Mouse (Mus musculus) lung, embryonic 15.5 days (tissue): ENCODE data around the gene Cmpk2. TPM values are rescaled to one million over a fixed set of nuclear protein-coding genes. Genes with fewer than 3 reads are reported as not detected.
"Not testable (repeated sequence)": the region's sequence is repeated elsewhere in the genome, so short reads cannot be mapped to it uniquely, and the experiment has no call there.

Experiments
- ATAC-seq: fragments of 200-750 bp; cut with Nextera tagmentation; 2 replicates; pipeline ENCODE4 v1.8.0; 2017; ENCODE audit warnings: moderate number of reproducible peaks, borderline replicate concordance; ENCODE audit not compliant: low FRiP score, low TSS enrichment; ENCODE audit errors: extremely low read depth
- H3K27ac ChIP-seq: fragments of 300-500 bp; sonication (generic); 2 replicates; pipeline ENCODE4 v1.5.1; 2015; ENCODE audit warnings: moderate library complexity, mild to moderate bottlenecking, inconsistent platforms
- H3K27me3 ChIP-seq: fragments of 300-500 bp; sonication (generic); 2 replicates; pipeline ENCODE4 v1.6.1; 2015; ENCODE audit warnings: inconsistent platforms
- H3K36me3 ChIP-seq: fragments of 300-500 bp; sonication (generic); 2 replicates; pipeline ENCODE4 v1.6.1; 2015; ENCODE audit warnings: inconsistent platforms
- H3K4me1 ChIP-seq: fragments of 300-500 bp; sonication (generic); 2 replicates; pipeline ENCODE4 v1.6.1; 2015; ENCODE audit warnings: inconsistent platforms
- H3K4me2 ChIP-seq: fragments of 300-500 bp; sonication (generic); 2 replicates; pipeline ENCODE4 v1.6.1; 2015; ENCODE audit warnings: inconsistent platforms, mild to moderate bottlenecking, moderate library complexity
- H3K4me3 ChIP-seq: fragments of 300-500 bp; sonication (generic); 2 replicates; pipeline ENCODE4 v1.5.1; 2015; ENCODE audit warnings: mild to moderate bottlenecking, inconsistent platforms
- H3K9ac ChIP-seq: fragments of 300-500 bp; sonication (generic); 2 replicates; pipeline ENCODE4 v1.6.1; 2015; ENCODE audit warnings: inconsistent platforms
- H3K9me3 ChIP-seq: fragments of 300-500 bp; sonication (generic); 2 replicates; pipeline ENCODE4 v1.6.1; 2016; ENCODE audit warnings: inconsistent platforms
- WGBS: fragments of 180-500 bp; shearing (Covaris S2); methylation state at CpG from one replicate; pipeline ENCODE4 v1.1.7; 2015; 5-methylcytosine and 5-hydroxymethylcytosine counted together
- polyA plus RNA-seq: library from polyadenylated mRNA; unstranded; fragments of >200 nt; fragmentation: Nextera tagmentation; extraction: Ambion mirVana; gene quantifications from 2 replicates; pipeline ENCODE4 v1.2.1, GENCODE M21; 2015

The Cmpk2 gene
- polyA plus RNA-seq, result 7.7 and 7.8 TPM in 2 replicates

DNA sequence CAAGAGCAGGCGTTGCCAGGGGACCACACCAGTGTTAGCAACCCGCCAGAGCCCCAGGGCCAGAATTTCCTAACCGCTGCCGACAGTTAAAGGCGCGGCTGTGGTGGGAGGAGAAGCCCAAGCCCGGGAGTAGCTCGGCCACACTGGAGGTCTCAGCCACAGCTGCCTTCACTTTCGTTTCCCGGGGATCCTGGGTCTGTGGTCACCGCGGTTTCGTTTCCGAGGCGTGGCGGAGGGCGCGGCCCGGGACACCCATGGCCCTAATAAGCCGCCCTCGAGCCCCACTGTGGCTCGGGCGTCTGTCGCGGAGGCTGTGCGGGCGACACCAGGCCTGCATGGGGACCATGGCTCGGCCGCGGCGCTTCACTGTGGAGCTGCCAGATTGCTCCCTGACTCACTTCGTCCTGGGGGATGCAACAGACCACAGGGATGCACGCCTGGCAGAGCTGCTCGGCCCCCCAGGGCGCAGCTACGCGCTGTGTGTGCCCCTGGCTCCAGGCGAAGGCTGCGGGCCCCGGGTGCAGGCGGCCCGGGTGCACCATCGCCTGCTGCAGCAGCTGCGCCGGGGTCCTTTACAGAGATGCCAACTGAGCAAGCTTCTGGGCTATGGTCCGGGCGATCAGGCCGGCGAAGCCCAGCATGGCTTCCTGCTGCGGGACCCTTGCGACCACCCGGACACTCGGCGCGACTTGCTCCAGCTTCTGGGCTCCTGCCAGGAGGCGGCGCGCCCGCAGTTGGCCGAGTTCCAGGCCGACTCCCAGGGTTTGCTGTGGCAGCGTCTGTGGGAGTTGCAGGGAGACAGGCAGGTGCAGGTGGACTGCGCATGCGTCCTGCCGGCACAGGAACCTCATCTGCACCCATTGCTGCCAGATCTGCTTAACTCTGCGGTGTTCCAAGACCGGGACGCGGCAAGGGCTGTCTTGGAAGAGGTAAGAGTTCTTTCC, at the start of gene Cmpk2:
Gene Cmpk2, plus strand, starts transcription at position 107 of the 944 bp plus-strand sequence.
- H3K4me3 ChIP-seq, result peak within 1 kb of the TSS; percentile 75
- H3K4me2 ChIP-seq, result peak within 1 kb of the TSS; percentile 87
- no peaks in the 10 kb centered on the region for H3K9me3 ChIP-seq
- under 1% methylated on average over 69 of the region's 69 CpGs for WGBS
- ATAC-seq, result peak; percentile 81
- peak within 1 kb of the TSS; percentile 63 for H3K9ac ChIP-seq
- H3K27me3 ChIP-seq, result no peaks in the 10 kb centered on the region
- no peaks in the 10 kb centered on the region for H3K36me3 ChIP-seq
- H3K4me1 ChIP-seq, result peaks cover 11% of the 10 kb centered on the region
- H3K27ac ChIP-seq, result peak within 1 kb of the TSS; percentile 89

- Histone ChIP-seq H3K4me1 (no peaks in the 10 kb centered on the region), H3K4me3 (no peak overlapping the region), H3K9ac (no peak overlapping the region), H3K27me3 (no peaks in the 10 kb centered on the region), H3K27ac (no peak overlapping the region), H3K4me2 (no peak overlapping the region), H3K36me3 (no peaks in the 10 kb centered on the region), H3K9me3 (no peaks in the 10 kb centered on the region)
- 67% methylated on average over 2 of the region's 2 CpGs for WGBS
- ATAC-seq, result no peak
Measured at GRCm38 (mm10) chr12:26424841-26425240, 44.2 kb upstream of the Cmpk2 start.

DNA sequence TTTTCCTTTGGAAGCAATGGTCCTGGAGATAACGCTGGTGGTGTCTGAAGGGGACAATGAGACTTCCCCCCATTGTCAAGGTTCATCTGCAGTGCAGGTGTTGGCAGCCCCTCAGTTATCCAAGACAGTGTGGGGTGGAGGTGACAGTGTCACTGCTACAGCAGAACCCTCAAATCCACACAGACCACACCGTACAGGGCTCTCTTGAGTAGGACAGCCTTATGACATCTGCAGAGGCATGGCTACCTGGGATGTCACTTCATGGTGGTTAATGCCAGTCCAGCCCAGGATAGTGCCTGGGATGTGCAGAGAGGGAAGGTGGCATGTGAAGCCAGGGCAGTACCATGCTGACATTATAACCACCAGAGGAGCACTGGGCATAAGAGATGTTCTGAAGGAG, 40.2 kb upstream of the Cmpk2 start:
- not testable (repeated sequence) for H3K9me3 ChIP-seq, H3K36me3 ChIP-seq, H3K4me2 ChIP-seq, ATAC-seq, H3K27ac ChIP-seq, H3K9ac ChIP-seq, H3K27me3 ChIP-seq, H3K4me3 ChIP-seq, H3K4me1 ChIP-seq
- 80% methylated on average over 2 of the region's 2 CpGs for WGBS

DNA sequence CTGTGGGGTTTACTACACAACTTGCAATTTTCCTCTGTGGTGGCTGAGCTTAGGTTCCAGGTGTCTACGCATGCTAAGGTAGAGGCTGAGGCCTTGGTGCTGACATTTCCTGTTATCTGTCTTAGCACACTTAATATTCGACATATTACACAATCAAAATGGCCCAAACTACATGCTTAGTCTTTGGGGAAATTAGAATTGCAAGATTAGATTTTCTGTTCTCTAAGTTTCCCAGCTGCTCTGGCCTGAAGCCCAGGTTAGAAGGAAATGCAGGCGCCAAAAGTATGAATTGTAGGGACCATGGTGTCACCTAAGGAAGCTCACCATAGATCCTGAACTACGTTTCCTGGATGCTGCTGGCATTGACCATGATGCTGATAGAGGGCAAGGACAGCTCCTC, 32.7 kb upstream of the Cmpk2 start:
- H3K4me1 ChIP-seq, result peaks cover 16% of the 10 kb centered on the region; the same call in 1 of the 2 replicates
- WGBS, result 63% methylated on average over 4 of the region's 4 CpGs
- no peak overlapping the region for H3K4me3 ChIP-seq
- H3K36me3 ChIP-seq, result no peaks in the 10 kb centered on the region
- no peak for ATAC-seq
- no peak overlapping the region for H3K27ac ChIP-seq
- H3K9ac ChIP-seq, result no peak overlapping the region
- H3K4me2 ChIP-seq, result no peak overlapping the region
- H3K27me3 ChIP-seq, result no peaks in the 10 kb centered on the region
- H3K9me3 ChIP-seq, result no peaks in the 10 kb centered on the region

GRCm38 (mm10) chr12:26437950-26438349, 31.1 kb upstream of the Cmpk2 start:
- H3K27me3 ChIP-seq, result no peaks in the 10 kb centered on the region
- ATAC-seq, result no peak

DNA sequence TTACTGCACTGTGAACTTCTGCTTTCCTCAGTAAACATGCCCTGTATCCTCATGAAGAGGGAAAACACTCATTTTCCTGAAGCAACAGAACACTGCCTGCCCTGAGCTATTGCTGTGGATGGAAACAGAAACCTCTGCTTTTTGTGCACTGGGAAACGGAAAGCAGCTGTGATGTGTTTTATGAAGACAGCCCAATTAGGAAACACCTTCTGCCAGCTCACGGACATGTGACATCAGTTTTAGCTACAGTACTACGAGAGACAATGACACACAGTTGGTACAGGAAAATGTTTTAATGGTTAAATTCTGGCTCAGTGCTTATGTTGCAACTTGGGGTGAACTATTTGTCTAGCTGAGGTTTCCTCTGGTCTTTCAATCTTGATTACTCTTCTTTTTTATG, 29.6 kb upstream of the Cmpk2 start:
- ATAC-seq, result no peak
- peaks cover 16% of the 10 kb centered on the region; the same call in 1 of the 2 replicates for H3K4me1 ChIP-seq
- H3K4me3 ChIP-seq, result no peak overlapping the region
- 52% methylated on average over 3 of the region's 3 CpGs for WGBS
- no peak overlapping the region for H3K4me2 ChIP-seq
- no peak overlapping the region for H3K27ac ChIP-seq
- H3K9me3 ChIP-seq, result no peaks in the 10 kb centered on the region
- no peaks in the 10 kb centered on the region for H3K27me3 ChIP-seq
- H3K9ac ChIP-seq, result no peak overlapping the region
- H3K36me3 ChIP-seq, result no peaks in the 10 kb centered on the region

More at GRCm38 (mm10) chr12:26437950-26438349, 31.1 kb upstream of the Cmpk2 start:
- H3K36me3 ChIP-seq, result no peaks in the 10 kb centered on the region
- H3K9ac ChIP-seq, result no peak overlapping the region
- no peak overlapping the region for H3K27ac ChIP-seq
- H3K9me3 ChIP-seq, result no peaks in the 10 kb centered on the region
- no peak overlapping the region for H3K4me2 ChIP-seq
- H3K4me3 ChIP-seq, result no peak overlapping the region
- 51% methylated on average over 3 of the region's 3 CpGs for WGBS
- H3K4me1 ChIP-seq, result peaks cover 16% of the 10 kb centered on the region; the same call in 1 of the 2 replicates

DNA sequence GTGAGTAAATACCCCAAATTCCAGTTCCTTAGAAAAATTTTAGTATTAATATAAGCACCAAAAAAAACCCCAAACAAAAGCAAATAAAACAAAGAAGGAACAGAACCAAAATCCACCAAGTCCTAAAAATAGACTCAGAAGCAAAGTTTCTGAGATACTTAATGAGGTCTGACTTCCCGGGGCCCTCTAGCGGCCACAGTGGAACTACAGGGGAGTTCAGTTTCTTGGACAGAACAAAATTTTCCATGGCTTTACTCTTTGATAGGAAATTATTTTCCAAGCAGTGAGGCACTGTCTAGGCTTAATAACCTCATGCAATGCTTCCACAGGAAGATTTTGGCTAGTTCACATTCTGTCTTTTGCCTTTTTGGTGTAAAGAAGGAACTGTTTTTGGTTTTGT, 24.9 kb upstream of the Cmpk2 start:
- Histone ChIP-seq H3K4me2 (no peak overlapping the region), H3K27me3 (no peaks in the 10 kb centered on the region), H3K4me1 (0 out of 2 replicates have a peak, but pooled peaks cover 7% of the 10 kb centered on the region), H3K4me3 (no peak overlapping the region), H3K9me3 (no peaks in the 10 kb centered on the region), H3K36me3 (no peaks in the 10 kb centered on the region), H3K9ac (no peak overlapping the region), H3K27ac (no peak overlapping the region)
- 0% methylated on average over 2 of the region's 2 CpGs for WGBS
- ATAC-seq, result no peak

DNA sequence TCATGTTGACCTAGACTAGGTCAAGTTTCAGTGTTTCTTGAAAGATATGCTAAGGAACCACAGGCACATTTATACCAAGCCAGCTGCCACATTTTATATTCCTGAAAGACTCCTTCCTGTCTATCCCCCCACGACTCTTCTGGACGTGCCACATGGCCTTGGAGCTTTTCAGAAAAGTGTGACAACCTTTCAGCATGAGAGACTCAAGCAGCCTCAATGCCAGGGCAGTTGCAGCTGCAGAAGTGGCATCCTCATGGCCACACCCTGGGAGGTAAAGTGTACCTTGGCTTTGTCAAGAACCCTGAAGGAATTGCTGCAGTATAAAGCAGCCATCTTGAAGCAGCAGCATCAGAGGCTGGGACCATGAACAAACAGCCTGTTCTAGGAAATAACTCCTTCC, 24.5 kb upstream of the Cmpk2 start:
- H3K4me1 ChIP-seq, result 0 out of 2 replicates have a peak, but pooled peaks cover 2% of the 10 kb centered on the region
- no peaks in the 10 kb centered on the region for H3K9me3 ChIP-seq
- no peak overlapping the region for H3K4me3 ChIP-seq
- no peak overlapping the region for H3K9ac ChIP-seq
- H3K27ac ChIP-seq, result no peak overlapping the region
- no peak overlapping the region for H3K4me2 ChIP-seq
- no peaks in the 10 kb centered on the region for H3K36me3 ChIP-seq
- no peaks in the 10 kb centered on the region for H3K27me3 ChIP-seq
- no peak for ATAC-seq
- WGBS, result 63% methylated on average over 2 of the region's 2 CpGs

GRCm38 (mm10) chr12:26446377-26447045, 22.5 kb upstream of the Cmpk2 start:
- no peak overlapping the region for H3K27ac ChIP-seq
- no peak for ATAC-seq
- no peaks in the 10 kb centered on the region for H3K4me1 ChIP-seq
- 72% methylated on average over 4 of the region's 4 CpGs for WGBS
- no peak overlapping the region for H3K4me3 ChIP-seq
- no peaks in the 10 kb centered on the region for H3K27me3 ChIP-seq
- H3K36me3 ChIP-seq, result no peaks in the 10 kb centered on the region
- no peaks in the 10 kb centered on the region for H3K9me3 ChIP-seq
- H3K4me2 ChIP-seq, result no peak overlapping the region
- no peak overlapping the region for H3K9ac ChIP-seq

DNA sequence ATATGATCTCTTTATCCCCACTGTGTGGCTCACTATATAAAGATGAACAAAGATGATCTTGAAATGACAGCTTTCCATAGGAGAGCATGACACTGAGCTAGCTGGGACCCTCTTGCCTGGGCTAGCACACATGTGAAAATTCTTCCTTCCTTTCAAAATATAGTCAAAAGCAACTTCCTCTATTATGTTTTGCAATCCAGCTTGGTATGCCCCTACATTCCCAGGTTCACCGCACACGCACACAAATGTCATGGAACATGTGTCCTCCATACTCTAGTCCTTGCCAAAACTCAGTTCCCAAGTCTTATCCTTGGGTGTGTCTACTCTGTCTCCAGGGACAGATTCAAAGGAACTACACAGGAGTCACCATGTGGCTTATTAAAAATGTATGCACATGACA, 19.5 kb upstream of the Cmpk2 start:
- Histone ChIP-seq H3K4me3 (no peak overlapping the region), H3K4me1 (peaks cover 6% of the 10 kb centered on the region; the same call in 1 of the 2 replicates), H3K9me3 (no peaks in the 10 kb centered on the region), H3K9ac (no peak overlapping the region), H3K27ac (no peak overlapping the region), H3K27me3 (no peaks in the 10 kb centered on the region), H3K4me2 (no peak overlapping the region), H3K36me3 (no peaks in the 10 kb centered on the region)
- ATAC-seq, result no peak
- WGBS, result 91% methylated on average over 2 of the region's 2 CpGs

DNA sequence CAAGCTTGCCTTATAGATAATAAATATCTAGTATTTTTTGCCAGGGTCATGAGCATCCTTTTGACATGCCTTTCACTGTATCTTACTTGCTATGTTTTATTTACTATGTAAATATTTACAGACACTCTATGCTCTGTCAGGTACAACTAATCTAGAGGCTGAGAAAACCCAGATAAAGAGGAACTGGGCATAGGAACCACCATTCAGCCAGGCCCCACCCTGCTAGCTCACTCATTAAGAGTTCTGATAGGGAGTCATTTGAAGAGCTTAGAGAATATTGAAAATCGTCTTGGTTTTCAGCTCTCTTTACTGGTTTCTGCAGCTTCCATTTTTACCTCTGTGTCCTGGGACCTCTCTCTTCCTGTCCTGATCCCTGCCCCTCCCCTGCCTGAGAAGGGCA, 17.9 kb upstream of the Cmpk2 start:
- ATAC-seq, result no peak
- Histone ChIP-seq H3K4me1 (peaks cover 11% of the 10 kb centered on the region), H3K4me2 (no peak overlapping the region), H3K9me3 (no peaks in the 10 kb centered on the region), H3K9ac (no peak overlapping the region), H3K36me3 (no peaks in the 10 kb centered on the region), H3K27ac (no peak overlapping the region), H3K4me3 (no peak overlapping the region), H3K27me3 (no peaks in the 10 kb centered on the region)
- WGBS, result 30% methylated on average over 1 of the region's 1 CpGs

- Histone ChIP-seq H3K4me2 (no peak overlapping the region), H3K27me3 (no peaks in the 10 kb centered on the region), H3K4me3 (no peak overlapping the region), H3K9ac (no peak overlapping the region), H3K27ac (no peak overlapping the region), H3K36me3 (no peaks in the 10 kb centered on the region), H3K4me1 (peaks cover 16% of the 10 kb centered on the region), H3K9me3 (no peaks in the 10 kb centered on the region)
- 34% methylated on average over 4 of the region's 4 CpGs for WGBS
- no peak for ATAC-seq
Measured at GRCm38 (mm10) chr12:26452951-26453350, 16.1 kb upstream of the Cmpk2 start.
